Mouse (Mus musculus) Muller cell, postnatal 12 days (primary cell): ENCODE measurements at regions not wholly inside any gene's neighbourhood (a gene's known extent, or its start where the extent isn't known, plus 50 kb on each side); places are given as distances from the start of the nearest gene placed in this dataset.
A peak's percentile ranks its signal among the peaks of the same experiment; 100 is the strongest.
"Not testable (repeated sequence)": the region's sequence is repeated elsewhere in the genome, so short reads cannot be mapped to it uniquely, and the experiment has no call there.

Experiments used
- DNase-seq: peaks from one replicate; pipeline ENCODE4 v3.0.0-alpha.2; 2015; ENCODE audit errors: inconsistent ontology term

GRCm38 (mm10) chr10:96188168-96188567 lies 51.8 kb downstream of the Gm5426 start:
- peak; percentile 55 for DNase-seq

GRCm38 (mm10) chr10:96190168-96190987 lies 54.0 kb downstream of the Gm5426 start:
- DNase-seq, result peak; percentile 83

GRCm38 (mm10) chr10:96200932-96201641 lies 64.7 kb downstream of the Gm5426 start:
- no peak for DNase-seq

- DNase-seq, result no peak
Measured at GRCm38 (mm10) chr10:96201891-96202290, 65.5 kb downstream of the Gm5426 start.

- DNase-seq, result no peak
Measured at GRCm38 (mm10) chr10:96202871-96203270, 66.5 kb downstream of the Gm5426 start.

- no peak for DNase-seq
Measured at GRCm38 (mm10) chr10:96204198-96204597, 67.8 kb downstream of the Gm5426 start.

GRCm38 (mm10) chr10:96209171-96209570 lies 72.8 kb downstream of the Gm5426 start:
- no peak for DNase-seq

- no peak for DNase-seq
Measured at GRCm38 (mm10) chr10:96211189-96211588, 74.8 kb downstream of the Gm5426 start.

GRCm38 (mm10) chr10:96213876-96214275 lies 77.5 kb downstream of the Gm5426 start:
- peak; percentile 87 for DNase-seq

GRCm38 (mm10) chr10:96214285-96214684 lies 77.9 kb downstream of the Gm5426 start:
- DNase-seq, result no peak

GRCm38 (mm10) chr10:96214946-96215345 lies 78.5 kb downstream of the Gm5426 start:
- no peak for DNase-seq

- DNase-seq, result no peak
Measured at GRCm38 (mm10) chr10:96220731-96221130, 84.3 kb downstream of the Gm5426 start.

- no peak for DNase-seq
Measured at GRCm38 (mm10) chr10:96230391-96230790, 94.0 kb downstream of the Gm5426 start.

- peak; percentile 22 for DNase-seq
Measured at GRCm38 (mm10) chr10:96231309-96231708, 94.9 kb downstream of the Gm5426 start.

- DNase-seq, result no peak
Measured at GRCm38 (mm10) chr10:96232889-96233288, 96.5 kb downstream of the Gm5426 start.

GRCm38 (mm10) chr10:96234564-96235412 lies 98.4 kb downstream of the Gm5426 start:
- no peak for DNase-seq

GRCm38 (mm10) chr10:96236031-96236430 lies 99.6 kb downstream of the Gm5426 start:
- DNase-seq, result not testable (repeated sequence)

- peak; percentile 17 for DNase-seq
Measured at GRCm38 (mm10) chr10:96236777-96237373, 100.5 kb downstream of the Gm5426 start.

- DNase-seq, result peak; percentile 13
Measured at GRCm38 (mm10) chr10:96237572-96238130, 101.2 kb downstream of the Gm5426 start.

GRCm38 (mm10) chr10:96238251-96238650 lies 101.8 kb downstream of the Gm5426 start:
- peak; percentile 56 for DNase-seq

- DNase-seq, result peak; percentile 22
Measured at GRCm38 (mm10) chr10:96238850-96239249, 102.4 kb downstream of the Gm5426 start.
